Mouse (Mus musculus) Patski (cell line): ENCODE measurements around the gene Kcnq5. TPM values are rescaled to one million over a fixed set of nuclear protein-coding genes. Genes with fewer than 3 reads are reported as not detected.
"Not testable (repeated sequence)": the region's sequence is repeated elsewhere in the genome, so short reads cannot be mapped to it uniquely, and the experiment has no call there.

Source experiments
- ATAC-seq: fragments of 100-300 bp; one replicate; pipeline ENCODE4 v1.8.0; 2021
- CTCF ChIA-PET: fragments of 350-600 bp; sonication (Branson Sonifier 250); formaldehyde crosslinking; loops from one replicate; lab custom pipeline; 2022; ENCODE audit warnings: inconsistent platforms; lab: Charles Lee
- POLR2A ChIA-PET: fragments of 350-600 bp; sonication (Branson Sonifier 250); formaldehyde crosslinking; loops from one replicate; lab custom pipeline; 2022; ENCODE audit warnings: antibody characterized with exemption, inconsistent platforms; lab: Charles Lee
- DNase-seq: peaks from one replicate; pipeline ENCODE4 v3.0.0-alpha.2; 2011; ENCODE audit warnings: low read depth, low spot score
- H3K27me3 ChIP-seq: fragments of 371-371 bp; one replicate; pipeline ENCODE4 v1.5.1; 2021
- CTCF ChIP-seq: fragments of 100-300 bp; IDR thresholded peaks from one replicate; pipeline ENCODE4 v1.5.1; 2021
- in situ Hi-C: fragments of 300-500 bp; cut with MboI; formaldehyde crosslinking; loops from 3 replicates; pipeline ENCODE4 v1.11.1; 2018; ENCODE audit warnings: low pct_unique_long_range_greater_than_20kb, mixed read lengths
- polyA plus RNA-seq: library from polyadenylated mRNA; unstranded; gene quantifications from one replicate; pipeline ENCODE4 v1.2.3, GENCODE M21; 2021

Gene Kcnq5
- polyA plus RNA-seq, 1 experiment from 2014 or later: 0.95 TPM

DNA sequence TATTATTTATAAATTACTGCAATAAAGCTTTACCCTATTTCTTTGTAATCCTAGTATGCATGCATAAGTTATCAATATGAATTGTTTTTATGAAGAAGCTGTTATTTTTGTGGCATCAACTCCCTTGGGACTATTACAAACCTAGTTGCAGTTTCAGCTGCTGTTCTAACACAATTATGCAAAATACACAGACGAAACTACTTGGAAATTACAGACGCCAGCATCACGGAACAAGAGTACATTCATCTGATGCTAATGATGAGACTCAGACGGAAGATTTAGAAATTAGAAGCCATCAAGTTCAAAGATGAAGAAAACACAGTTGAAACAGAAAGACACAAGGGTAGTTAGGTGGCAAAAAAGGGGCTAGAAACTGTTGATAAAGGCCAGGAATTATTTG, 310.9 kb downstream of the Kcnq5 start:
- in situ Hi-C loops: no loop called here
- DNase-seq (no peak), ATAC-seq (no peak)
- CTCF ChIA-PET: interaction anchor here (2.0 kb wide), 1 partner anchor 13 kb away, joined by 8 read pairs; no protein-coding TSS in a partner anchor
- POLR2A ChIA-PET: no interaction called here
- no peak for TF ChIP-seq CTCF
- H3K27me3 ChIP-seq: no peaks in the 10 kb centered on the region

DNA sequence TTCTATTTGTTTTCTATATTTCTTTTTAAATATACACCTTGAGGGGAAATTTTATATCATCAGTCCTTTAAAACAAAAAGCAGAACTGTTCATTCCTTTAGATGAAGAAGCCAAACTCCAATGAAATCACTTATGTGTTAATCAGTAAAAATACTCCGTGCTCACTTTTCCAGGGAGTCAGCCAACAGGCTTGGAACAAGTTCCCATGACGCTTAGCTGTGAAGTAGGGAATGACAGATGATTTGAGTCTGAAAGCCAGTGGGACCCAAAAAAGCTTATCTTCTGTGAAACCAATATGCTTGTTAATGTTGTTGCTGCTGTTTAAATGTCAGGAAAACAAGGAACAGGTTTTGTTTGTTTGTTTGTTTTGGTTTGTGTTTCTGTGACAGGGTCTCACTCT, 326.3 kb downstream of the Kcnq5 start:
- ATAC-seq (no peak), DNase-seq (no peak)
- H3K27me3 ChIP-seq: no peaks in the 10 kb centered on the region
- ChIA-PET POLR2A (interaction anchor here (0.6 kb wide), 1 partner anchor 316 kb away, joined by 3 read pairs; no protein-coding TSS in a partner anchor), CTCF (no interaction called here)
- in situ Hi-C loops: no loop called here
- TF ChIP-seq CTCF: no peak

DNA sequence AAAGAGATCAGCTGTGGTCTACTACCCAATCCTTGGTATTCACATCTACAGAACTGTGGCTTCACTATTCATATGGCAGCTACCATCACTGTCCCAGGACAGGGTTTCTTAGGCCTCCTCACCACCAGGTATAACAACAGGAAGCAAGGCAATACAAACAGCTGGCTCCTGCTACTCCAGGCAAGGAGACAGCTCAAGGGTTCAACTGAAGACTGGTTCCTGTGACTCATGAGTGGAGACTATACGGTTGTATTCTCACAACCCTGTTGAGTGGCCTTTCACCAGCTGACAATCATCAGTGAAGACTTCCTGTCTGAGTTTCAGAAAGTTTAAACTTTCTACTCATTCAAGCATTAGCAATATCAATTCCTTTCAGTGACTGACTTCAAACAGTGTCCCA, 327.7 kb downstream of the Kcnq5 start:
- no peak for TF ChIP-seq CTCF
- ChIA-PET POLR2A (no interaction called here), CTCF (interaction anchor here (1.5 kb wide), 1 partner anchor 10 kb away, joined by 3 read pairs; no protein-coding TSS in a partner anchor)
- ATAC-seq (no peak), DNase-seq (no peak)
- in situ Hi-C loops: no loop called here
- H3K27me3 ChIP-seq: no peaks in the 10 kb centered on the region

DNA sequence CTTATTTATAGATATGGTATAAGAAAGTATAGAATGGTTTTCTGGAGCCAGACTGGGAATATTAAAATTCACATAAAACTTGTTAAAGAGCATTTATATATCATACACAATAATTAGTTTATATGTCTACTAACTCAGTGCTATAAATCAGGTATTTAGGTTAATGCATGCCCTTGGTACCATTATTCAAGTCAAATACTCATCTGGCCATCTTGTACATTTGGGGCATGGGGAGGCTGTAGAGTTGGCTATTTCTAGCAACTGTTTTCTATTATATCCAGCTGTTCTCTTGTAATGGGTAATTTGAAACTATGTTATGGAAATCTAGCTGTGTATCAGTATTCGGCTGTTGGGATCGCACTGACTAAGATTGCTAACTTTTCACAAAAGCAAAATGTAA, 339.3 kb downstream of the Kcnq5 start:
- POLR2A ChIA-PET: no interaction called here
- ATAC-seq: no peak

DNA sequence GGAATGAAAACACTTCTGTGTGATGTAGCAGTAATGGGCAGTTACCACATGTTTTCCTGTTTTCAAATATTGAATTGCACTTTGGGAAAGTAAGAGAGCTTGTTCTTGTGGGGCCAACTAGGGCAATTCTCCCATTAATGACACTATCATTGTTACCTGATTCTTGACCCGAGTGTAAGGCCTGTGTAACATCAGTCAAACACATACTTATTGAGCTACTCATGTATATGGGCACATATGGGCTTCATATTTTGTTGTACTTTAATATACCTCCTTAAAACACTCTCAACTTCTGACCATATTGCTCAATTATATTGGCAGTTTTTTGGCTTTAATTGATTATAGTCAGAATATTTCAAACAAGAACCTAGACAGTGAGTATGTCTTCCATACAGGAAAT, 339.7 kb downstream of the Kcnq5 start:
- in situ Hi-C loops: no loop called here
- ChIA-PET CTCF (interaction anchor here (1.1 kb wide), 1 partner anchor 127 kb away, joined by 3 read pairs; no protein-coding TSS in a partner anchor), POLR2A (no interaction called here)
- ATAC-seq (no peak), DNase-seq (no peak)
- no peaks in the 10 kb centered on the region for H3K27me3 ChIP-seq
- TF ChIP-seq CTCF: no peak

More for the DNA sequence above, 339.3 kb downstream of the Kcnq5 start:
- in situ Hi-C loops: no loop called here
- no peak for TF ChIP-seq CTCF
- H3K27me3 ChIP-seq: no peaks in the 10 kb centered on the region
- CTCF ChIA-PET: no interaction called here
- DNase-seq: no peak

DNA sequence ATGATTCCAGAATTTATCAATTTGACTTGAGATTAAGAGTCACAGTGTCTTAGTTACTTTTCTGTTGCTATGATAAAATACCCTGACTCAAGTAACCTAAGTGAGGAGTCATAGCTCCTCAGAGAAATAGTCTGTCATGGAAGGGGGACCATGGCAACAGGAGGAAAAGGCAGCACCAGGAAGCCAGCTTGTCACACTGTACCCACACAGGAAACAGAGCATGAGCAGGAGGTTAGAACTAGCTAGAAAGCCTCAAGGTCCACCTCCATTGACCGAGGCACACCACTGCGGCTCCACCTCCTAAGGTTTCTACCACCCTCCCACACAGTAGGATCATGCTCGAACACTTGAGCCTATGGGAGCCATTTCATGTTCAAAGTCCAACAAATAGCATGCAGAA, 343.0 kb downstream of the Kcnq5 start:
- CTCF ChIA-PET: no interaction called here

DNA sequence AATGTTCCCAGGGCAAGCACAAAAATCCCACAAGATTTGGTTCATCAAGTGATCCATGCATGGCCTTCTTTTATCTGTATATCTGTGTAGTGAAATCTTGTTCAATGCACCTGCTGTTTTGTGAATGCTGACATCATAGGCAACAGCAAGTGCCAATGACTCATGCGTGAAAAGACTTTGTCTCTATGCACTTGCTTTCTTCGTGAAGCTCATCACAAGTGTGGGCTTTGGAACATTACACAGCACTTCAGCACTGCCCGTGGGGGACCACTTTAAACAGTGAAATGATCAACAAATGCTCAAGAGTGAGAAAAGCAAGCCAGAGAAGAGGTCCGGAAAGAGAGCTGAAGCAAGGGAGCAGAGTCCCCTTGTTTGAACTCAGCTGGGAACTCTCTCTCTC, 345.1 kb downstream of the Kcnq5 start:
- DNase-seq (no peak), ATAC-seq (peak; percentile 21)
- TF ChIP-seq CTCF: no peak
- CTCF ChIA-PET: interaction anchor here (1.0 to 1.5 kb wide), 2 partner anchors 11 to 39 kb away, joined by 4 to 5 read pairs; no protein-coding TSS in a partner anchor
- no peaks in the 10 kb centered on the region for H3K27me3 ChIP-seq
- POLR2A ChIA-PET: no interaction called here
- in situ Hi-C loops: loop anchor here (10.0 kb wide), 1 partner anchor 348 kb away; the partner anchor contains the start of gene Kcnq5

More for the DNA sequence above, 343.0 kb downstream of the Kcnq5 start:
- no peak for ATAC-seq
- no peak for DNase-seq
- in situ Hi-C loops: loop anchor here (10.0 kb wide), 1 partner anchor 346 kb away; the partner anchor contains the start of gene Kcnq5
- POLR2A ChIA-PET: no interaction called here
- no peak for TF ChIP-seq CTCF
- H3K27me3 ChIP-seq: no peaks in the 10 kb centered on the region

DNA sequence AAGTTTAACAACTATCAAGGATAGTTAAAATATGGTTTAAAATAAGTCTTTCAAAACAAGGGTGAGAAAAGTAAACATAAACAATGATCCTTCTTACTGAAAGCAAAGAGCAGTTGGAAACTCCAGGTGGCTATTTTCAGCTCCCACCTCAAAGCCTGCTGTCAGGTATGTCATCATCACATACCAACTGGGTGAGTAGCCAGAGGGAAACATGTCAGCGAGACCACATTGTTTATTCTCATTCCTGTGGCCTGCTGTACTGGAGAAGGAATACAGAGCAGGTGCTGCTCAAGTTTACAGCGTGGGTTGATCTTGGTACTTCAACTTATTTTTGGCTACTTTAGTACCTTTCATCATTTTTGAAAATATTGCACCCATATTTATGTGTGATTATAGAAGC, 347.8 kb downstream of the Kcnq5 start:
- in situ Hi-C loops: loop anchor here (5.0 to 10.0 kb wide), 2 partner anchors 223 to 351 kb away; partner anchors contain the start of gene Kcnq5
- CTCF ChIA-PET: no interaction called here
- TF ChIP-seq CTCF: no peak
- ATAC-seq (peak; percentile 94), DNase-seq (peak; percentile 64)
- H3K27me3 ChIP-seq: no peaks in the 10 kb centered on the region
- POLR2A ChIA-PET: no interaction called here

DNA sequence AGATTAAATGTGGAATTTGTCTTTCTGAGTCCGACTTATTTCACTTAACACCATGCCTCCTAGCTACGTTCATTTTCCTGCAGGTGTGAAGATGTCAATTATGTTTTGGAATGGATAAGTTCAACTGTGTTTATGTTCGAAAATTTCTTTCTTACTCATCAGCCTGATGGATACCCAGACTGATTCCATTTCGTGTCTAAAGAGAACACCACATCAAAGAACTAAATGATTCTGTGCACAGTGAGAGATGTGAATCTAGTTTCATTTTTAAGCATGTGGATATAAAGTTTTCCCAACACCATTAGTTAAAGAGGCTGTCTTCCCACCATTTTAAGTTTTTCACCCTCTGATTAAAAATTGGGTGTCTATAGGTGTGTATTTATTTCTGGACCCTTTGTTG, 357.7 kb downstream of the Kcnq5 start:
- in situ Hi-C loops: no loop called here
- H3K27me3 ChIP-seq: no peaks in the 10 kb centered on the region
- ChIA-PET CTCF (no interaction called here), POLR2A (no interaction called here)
- ATAC-seq: no peak
- DNase-seq: no peak
- no peak for TF ChIP-seq CTCF

DNA sequence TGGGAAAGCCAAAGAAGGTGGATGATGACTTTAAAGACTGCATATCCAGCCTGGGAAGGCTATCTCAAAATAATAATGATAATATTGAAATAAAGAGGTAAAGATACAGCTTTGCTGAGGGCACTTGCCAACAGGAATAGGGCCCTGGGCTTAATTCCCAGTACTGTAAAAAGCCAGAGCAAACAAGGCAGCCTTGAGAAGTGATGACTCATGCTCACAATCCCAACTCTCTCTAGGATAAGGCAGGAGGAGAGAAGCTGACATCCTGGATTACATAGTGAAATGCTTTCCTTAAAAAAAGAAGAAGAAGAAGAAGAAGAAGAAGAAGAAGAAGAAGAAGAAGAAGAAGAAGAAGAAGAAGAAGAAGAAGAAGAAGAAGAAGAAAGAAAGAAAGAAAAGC, 359.2 kb downstream of the Kcnq5 start:
- no peak for ATAC-seq
- ChIA-PET CTCF (no interaction called here), POLR2A (no interaction called here)
- no peak for DNase-seq
- in situ Hi-C loops: no loop called here
- TF ChIP-seq CTCF: no peak
- no peaks in the 10 kb centered on the region for H3K27me3 ChIP-seq

DNA sequence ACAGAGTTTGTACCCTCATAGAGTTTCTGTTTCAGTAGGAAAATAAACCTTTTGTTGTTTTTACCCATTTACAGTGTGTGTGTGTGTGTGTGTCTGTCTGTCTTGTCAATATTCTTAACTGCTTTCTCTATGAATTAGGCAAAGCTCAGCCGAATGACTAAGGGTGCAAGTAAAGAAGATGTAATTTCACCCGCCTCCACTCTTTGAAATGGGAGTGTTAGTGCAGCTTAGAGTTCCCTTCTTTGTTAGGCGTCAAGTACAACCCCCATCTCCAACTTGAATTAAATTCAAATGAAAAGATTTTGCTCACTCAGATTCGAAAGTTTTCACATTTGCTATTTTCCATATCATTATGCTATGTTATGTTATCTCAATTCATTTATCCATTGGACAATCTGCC, 361.1 kb downstream of the Kcnq5 start:
- DNase-seq (no peak), ATAC-seq (no peak)
- POLR2A ChIA-PET: no interaction called here
- in situ Hi-C loops: no loop called here
- no peaks in the 10 kb centered on the region for H3K27me3 ChIP-seq
- CTCF ChIA-PET: interaction anchor here (0.7 kb wide), 1 partner anchor 40 kb away, joined by 3 read pairs; no protein-coding TSS in a partner anchor
- no peak for TF ChIP-seq CTCF

DNA sequence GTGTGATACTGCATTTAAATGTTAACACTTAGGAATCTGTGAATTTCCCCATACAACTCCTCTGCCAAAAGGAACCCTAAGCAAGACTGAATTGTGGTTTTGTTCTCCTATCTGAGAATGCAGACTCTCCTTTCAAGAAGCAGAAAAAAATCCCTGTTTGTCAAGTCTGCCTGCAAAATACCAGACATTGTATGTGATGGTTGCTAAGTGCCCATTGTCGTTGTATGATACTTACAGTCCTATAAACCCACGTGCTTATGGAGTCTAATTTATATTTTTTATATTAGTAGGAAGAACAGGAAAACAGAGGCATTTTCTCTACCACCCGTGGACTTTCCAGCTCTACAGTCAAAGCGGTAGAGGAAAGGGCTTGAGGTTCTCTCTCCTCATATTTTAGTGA, 367.9 kb downstream of the Kcnq5 start:
- H3K27me3 ChIP-seq: no peaks in the 10 kb centered on the region
- ChIA-PET POLR2A (no interaction called here), CTCF (no interaction called here)
- no peak for DNase-seq
- ATAC-seq: no peak
- in situ Hi-C loops: no loop called here
- TF ChIP-seq CTCF: no peak

DNA sequence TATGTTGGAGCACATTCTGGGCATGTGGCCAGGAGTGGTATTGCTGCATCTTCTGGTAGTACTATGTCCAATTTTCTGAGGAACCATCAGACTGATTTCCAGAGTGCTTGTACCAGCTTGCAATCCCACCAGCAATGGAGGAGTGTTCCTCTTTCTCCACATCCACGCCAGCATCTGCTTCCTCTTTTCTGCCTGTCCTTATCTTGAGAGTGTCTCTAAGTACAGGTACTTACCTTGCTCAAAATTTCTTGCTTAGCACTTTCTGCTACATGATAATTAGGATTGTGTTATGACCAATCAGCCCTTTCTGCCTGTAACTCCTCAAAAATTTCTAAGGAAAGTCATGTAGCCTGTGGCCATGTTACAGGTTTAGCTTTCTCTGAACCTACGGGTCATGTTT, 394.3 kb downstream of the Kcnq5 start:
- CTCF ChIA-PET, POLR2A ChIA-PET, DNase-seq, ATAC-seq, in situ Hi-C loops, H3K27me3 ChIP-seq: not testable (repeated sequence)
